Mouse (Mus musculus) CH12.LX (cell line): ENCODE data around the gene Rbpms2. TPM values are rescaled to one million over a fixed set of nuclear protein-coding genes. Genes with fewer than 3 reads are reported as not detected.

ENCODE experiments used
- DNase-seq: peaks from one replicate; pipeline ENCODE4 v3.0.0-alpha.2; 2013; ENCODE audit errors: extremely low read depth
- H3K27ac ChIP-seq: 2 replicates; pipeline ENCODE4 v1.5.1; 2012; ENCODE audit warnings: low read depth, mild to moderate bottlenecking, control low read depth, moderate library complexity; ENCODE audit not compliant: insufficient read depth
- H3K27me3 ChIP-seq: replicated peaks from 2 replicates; pipeline ENCODE3; 2012; ENCODE audit warnings: inconsistent platforms
- H3K36me3 ChIP-seq, 2 experiments: replicated peaks in 1 of 2; 2 replicates each; pipeline versions ENCODE3 to v1.6.1; 2012; ENCODE audit warnings: inconsistent platforms in 1 of 2, low read length in 1 of 2, mild to moderate bottlenecking in 1 of 2, mixed read lengths in 1 of 2, moderate library complexity in 1 of 2; ENCODE audit not compliant: control insufficient read depth in 1 of 2, insufficient read depth in 1 of 2
- H3K4me1 ChIP-seq, 2 experiments: 2 replicates each; pipeline ENCODE4 v1.6.1; 2012; ENCODE audit warnings: inconsistent platforms in 1 of 2, moderate library complexity in 1 of 2; ENCODE audit not compliant: insufficient read depth in 2 of 2, control insufficient read depth in 1 of 2
- H3K4me2 ChIP-seq: 2 replicates; pipeline ENCODE4 v1.6.1; 2012; ENCODE audit warnings: low read depth, mild to moderate bottlenecking, control low read depth; ENCODE audit not compliant: poor library complexity, insufficient read depth, severe bottlenecking
- H3K4me3 ChIP-seq, 3 experiments: fragments of 150-350 bp in 1 of 3; sonication (generic) in 1 of 3; replicated peaks in 1 of 3; 2 replicates each; pipeline versions ENCODE3 to v1.5.1; 2011 to 2012; ENCODE audit warnings: low read depth in 2 of 3, low read length in 2 of 3, mild to moderate bottlenecking in 2 of 3, moderate library complexity in 2 of 3, control low read depth in 1 of 3, improper control_type of control experiment in 1 of 3, inconsistent platforms in 1 of 3, mixed read lengths in 1 of 3; ENCODE audit not compliant: poor library complexity in 1 of 3
- H3K79me2 ChIP-seq: replicated peaks from 2 replicates; pipeline ENCODE4 v1.6.1; 2012; ENCODE audit warnings: mild to moderate bottlenecking, moderate library complexity; ENCODE audit not compliant: control insufficient read depth, poor library complexity, insufficient read depth, severe bottlenecking; ENCODE audit errors: extremely low read depth
- H3K9ac ChIP-seq: 2 replicates; pipeline ENCODE4 v1.6.1; 2012; ENCODE audit warnings: low read depth, mild to moderate bottlenecking, control low read depth, moderate library complexity; ENCODE audit not compliant: insufficient read depth
- H3K9me3 ChIP-seq: replicated peaks from 2 replicates; pipeline ENCODE3; 2012; ENCODE audit warnings: low read length, inconsistent platforms, mixed read lengths
- BHLHE40 ChIP-seq: IDR thresholded peaks from 2 replicates; pipeline ENCODE4 v1.6.1; 2011; ENCODE audit warnings: mild to moderate bottlenecking, low read depth, low read length, improper control_type of control experiment
- CHD1 ChIP-seq: IDR thresholded peaks from 2 replicates; pipeline ENCODE4 v1.6.1; 2012; ENCODE audit warnings: low read depth, low read length, improper control_type of control experiment, inconsistent platforms
- CHD2 ChIP-seq: IDR thresholded peaks from 2 replicates; pipeline ENCODE4 v1.6.1; 2011; ENCODE audit warnings: low read length, improper control_type of control experiment
- CTCF ChIP-seq, 2 experiments: IDR thresholded peaks in 1 of 2; conservative IDR thresholded peaks in 1 of 2; 2 replicates each; pipeline ENCODE4 v1.5.1; 2011 to 2012; ENCODE audit warnings: low read depth in 2 of 2, low read length in 2 of 2, improper control_type of control experiment in 1 of 2, inconsistent platforms in 1 of 2, mild to moderate bottlenecking in 1 of 2, moderate library complexity in 1 of 2
- E2F4 ChIP-seq: IDR thresholded peaks from 2 replicates; pipeline ENCODE4 v1.6.1; 2011; ENCODE audit warnings: low read depth, low read length, improper control_type of control experiment; ENCODE audit not compliant: insufficient replicate concordance
- ELF1 ChIP-seq: IDR thresholded peaks from 2 replicates; pipeline ENCODE4 v1.6.1; 2014; ENCODE audit warnings: low read depth, mild to moderate bottlenecking, inconsistent platforms, low read length, improper control_type of control experiment
- EP300 ChIP-seq: IDR thresholded peaks from 2 replicates; pipeline ENCODE4 v1.6.1; 2011; ENCODE audit warnings: low read length, improper control_type of control experiment
- ETS1 ChIP-seq: conservative IDR thresholded peaks from 2 replicates; pipeline ENCODE4 v1.6.1; 2012; ENCODE audit warnings: low read depth, mild to moderate bottlenecking, inconsistent platforms, low read length, improper control_type of control experiment, moderate library complexity
- GABPA ChIP-seq: IDR thresholded peaks from 2 replicates; pipeline ENCODE4 v1.6.1; 2012; ENCODE audit warnings: low read depth, low read length, improper control_type of control experiment, inconsistent platforms; ENCODE audit not compliant: insufficient replicate concordance
- JUN ChIP-seq: IDR thresholded peaks from 2 replicates; pipeline ENCODE4 v1.6.1; 2011; ENCODE audit warnings: low read depth, mild to moderate bottlenecking, low read length, improper control_type of control experiment, moderate library complexity; ENCODE audit not compliant: insufficient read depth
- MAFK ChIP-seq: IDR thresholded peaks from 2 replicates; pipeline ENCODE4 v1.6.1; 2011; ENCODE audit warnings: low read length, improper control_type of control experiment; ENCODE audit not compliant: insufficient replicate concordance
- MXI1 ChIP-seq: IDR thresholded peaks from 2 replicates; pipeline ENCODE4 v1.6.1; 2011; ENCODE audit warnings: mild to moderate bottlenecking, low read depth, low read length, improper control_type of control experiment
- NELFE ChIP-seq: IDR thresholded peaks from 2 replicates; pipeline ENCODE4 v1.6.1; 2011; ENCODE audit warnings: low read depth, low read length, improper control_type of control experiment
- NRF1 ChIP-seq: IDR thresholded peaks from 2 replicates; pipeline ENCODE4 v1.6.1; 2014; ENCODE audit warnings: low read depth, mild to moderate bottlenecking, inconsistent platforms, low read length, improper control_type of control experiment, moderate library complexity
- POLR2A ChIP-seq: IDR thresholded peaks from 2 replicates; pipeline ENCODE4 v1.6.1; 2011; ENCODE audit warnings: low read depth, mild to moderate bottlenecking, improper control_type of control experiment, low read length
- POLR2AphosphoS2 ChIP-seq: IDR thresholded peaks from 2 replicates; pipeline ENCODE4 v1.6.1; 2011; ENCODE audit warnings: low read depth, low read length, improper control_type of control experiment
- RCOR1 ChIP-seq: conservative IDR thresholded peaks from 2 replicates; pipeline ENCODE4 v1.6.1; 2012; ENCODE audit warnings: low read depth, mild to moderate bottlenecking, inconsistent platforms, low read length, improper control_type of control experiment
- SIN3A ChIP-seq: IDR thresholded peaks from 2 replicates; pipeline ENCODE4 v1.6.1; 2012; ENCODE audit warnings: low read length, improper control_type of control experiment, inconsistent platforms
- TCF12 ChIP-seq: IDR thresholded peaks from 2 replicates; pipeline ENCODE4 v1.6.1; 2014; ENCODE audit warnings: low read depth, mild to moderate bottlenecking, inconsistent platforms, low read length, improper control_type of control experiment
- USF2 ChIP-seq: conservative IDR thresholded peaks from 2 replicates; pipeline ENCODE4 v1.6.1; 2011; ENCODE audit warnings: low read depth, low read length, improper control_type of control experiment
- ZC3H11A ChIP-seq: IDR thresholded peaks from 2 replicates; pipeline ENCODE4 v1.6.1; 2012; ENCODE audit warnings: low read depth, mild to moderate bottlenecking, inconsistent platforms, low read length, improper control_type of control experiment
- ZNF384 ChIP-seq: IDR thresholded peaks from 2 replicates; pipeline ENCODE4 v1.6.1; 2012; ENCODE audit warnings: low read depth, low read length, improper control_type of control experiment, inconsistent platforms
- dilution Hi-C: fragments of 300-500 bp; cut with MboI; formaldehyde crosslinking; loops from 2 replicates; pipeline ENCODE4 v1.14.3; 2020; ENCODE audit warnings: low sequenced_read_pairs; ENCODE audit not compliant: extremely low pct_unique_long_range_greater_than_20kb, extremely low pct_ligation_motif_present
- in situ Hi-C: fragments of 300-500 bp; cut with MboI; formaldehyde crosslinking; loops from 3 replicates; pipeline ENCODE4 v1.14.3; 2019; ENCODE audit warnings: low sequenced_read_pairs, low pct_ligation_motif_present, low pct_unique_long_range_greater_than_20kb, mixed read lengths
- polyA plus RNA-seq: library from polyadenylated mRNA; unstranded; fragments of >175 nt; gene quantifications from 2 replicates; pipeline ENCODE4 v1.2.1, GENCODE M21; 2012; ENCODE audit warnings: low read depth; ENCODE audit not compliant: insufficient read length
- total RNA-seq, 2 experiments: library from RNA; depleted of rRNA; stranded (reverse); fragments of 300-350 nt in 1 of 2; fragments of >200 nt in 1 of 2; gene quantifications; 2 replicates each; pipeline ENCODE4 v1.2.3; 2012 to 2014

Rbpms2 gene
- total and polyA plus RNA-seq, 3 experiments: 0.13 to 0.34 TPM; not detected in 1

GRCm38 (mm10) chr9:65703241-65703640 is 73.8 kb downstream of the Rbpms2 start:
- TF ChIP-seq CHD2 (no peak), POLR2AphosphoS2 (no peak), TCF12 (no peak), ETS1 (no peak), GABPA (no peak), JUN (no peak), ZC3H11A (no peak), ZNF384 (no peak)
- in situ Hi-C loops (no loop called here), dilution Hi-C loops (no loop called here)
- DNase-seq: no peak
- Histone ChIP-seq H3K4me3 (no peak overlapping the region), H3K4me2 (no peak overlapping the region), H3K27ac (no peak overlapping the region), H3K9me3 (no peaks in the 10 kb centered on the region), H3K36me3 (peaks cover 35 to 78% of the 10 kb centered on the region in 2 experiments), H3K9ac (no peak overlapping the region), H3K27me3 (no peaks in the 10 kb centered on the region), H3K4me1 (peaks cover 0 to 19% of the 10 kb centered on the region in 2 experiments; a peak in 2 of 4 replicates), H3K79me2 (no peaks in the 10 kb centered on the region)

DNA sequence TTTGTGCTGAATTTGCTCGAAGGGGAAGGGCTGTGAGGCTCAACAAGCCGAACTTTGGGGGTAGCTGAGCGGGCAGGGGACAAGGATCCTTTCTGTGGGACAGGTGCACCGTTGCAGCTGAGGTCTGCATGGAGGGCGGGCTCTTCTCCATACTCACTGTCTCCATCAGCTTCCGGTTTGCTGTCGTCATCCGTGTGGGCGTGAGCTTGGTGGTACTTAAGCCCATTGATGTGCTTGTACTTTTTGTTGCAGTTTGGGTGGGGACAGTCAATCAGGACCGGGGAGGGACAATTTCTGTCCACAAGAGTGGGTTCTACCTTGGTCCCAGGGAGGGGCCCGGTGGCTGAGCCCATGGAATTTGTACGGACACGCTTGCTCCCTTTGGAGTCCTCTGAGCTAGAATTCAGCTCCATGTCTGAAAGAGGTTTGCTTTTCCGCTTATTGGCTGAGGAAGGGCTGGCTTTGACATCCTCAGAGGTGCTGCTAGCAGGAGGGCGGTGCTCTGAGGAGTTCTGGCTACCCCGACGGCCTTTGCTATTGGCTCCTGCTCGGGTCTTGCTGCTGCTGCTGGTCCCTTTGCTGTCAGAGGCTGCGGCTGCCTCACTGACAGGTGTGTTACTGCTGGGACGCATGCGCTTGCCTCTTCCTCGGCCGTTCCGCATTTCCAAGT is 74.6 kb downstream of the Rbpms2 start:
- Histone ChIP-seq H3K4me3 (no peak overlapping the region), H3K27ac (no peak overlapping the region), H3K4me1 (peaks cover 0 to 23% of the 10 kb centered on the region in 2 experiments; a peak in 2 of 4 replicates), H3K9me3 (no peaks in the 10 kb centered on the region), H3K36me3 (peaks cover 34 to 71% of the 10 kb centered on the region in 2 experiments), H3K4me2 (no peak overlapping the region), H3K9ac (no peak overlapping the region), H3K27me3 (no peaks in the 10 kb centered on the region), H3K79me2 (no peaks in the 10 kb centered on the region)
- TF ChIP-seq EP300 (no peak), SIN3A (no peak), JUN (no peak), USF2 (no peak), CHD1 (no peak), MXI1 (no peak), NRF1 (no peak), CTCF (conservative IDR thresholded peaks at IDR 0.05 in 1 of 2, IDR thresholded peaks at IDR 0.05 in 1 of 2; ENCODE audit: low read depth in 2 of 2, low read length in 2 of 2) (no peak), ETS1 (no peak), ELF1 (no peak), RCOR1 (no peak), MAFK (no peak), E2F4 (no peak), NELFE (no peak), GABPA (no peak), POLR2A (no peak), BHLHE40 (no peak)
- dilution Hi-C loops: no loop called here
- in situ Hi-C loops: no loop called here
- no peak for DNase-seq

Other genes starting within 250 kb of the Rbpms2 start
- not detected in 2 replicates for gene Kbtbd13, start 238.0 kb upstream of the Rbpms2 start, total RNA-seq (2012; rRNA removed)
- gene Kbtbd13, start 238.0 kb upstream of the Rbpms2 start, total RNA-seq (2014; rRNA removed): not detected in 2 replicates
- not detected in 2 replicates for gene Kbtbd13, start 238.0 kb upstream of the Rbpms2 start, polyA plus RNA-seq
- gene Rasl12, start 231.1 kb upstream of the Rbpms2 start, total RNA-seq (2012; rRNA removed): 0.08 and 0.13 TPM in 2 replicates
- 0.09 TPM in 1 of 2 replicates, not detected in the other for gene Rasl12, start 231.1 kb upstream of the Rbpms2 start, total RNA-seq (2014; rRNA removed)
- gene Rasl12, start 231.1 kb upstream of the Rbpms2 start, polyA plus RNA-seq: not detected in 2 replicates
- not detected in 2 replicates for gene Slc51b, start 206.7 kb upstream of the Rbpms2 start, total RNA-seq (2012; rRNA removed)
- gene Slc51b, start 206.7 kb upstream of the Rbpms2 start, total RNA-seq (2014; rRNA removed): not detected in 2 replicates
- gene Slc51b, start 206.7 kb upstream of the Rbpms2 start, polyA plus RNA-seq: not detected in 2 replicates
- gene Mtfmt, start 193.9 kb upstream of the Rbpms2 start, total RNA-seq (2012; rRNA removed): 18.1 and 21.3 TPM in 2 replicates
- gene Mtfmt, start 193.9 kb upstream of the Rbpms2 start, total RNA-seq (2014; rRNA removed): 23.9 and 26.3 TPM in 2 replicates
- gene Mtfmt, start 193.9 kb upstream of the Rbpms2 start, polyA plus RNA-seq: 26.2 and 26.3 TPM in 2 replicates
- gene Spg21, start 168.7 kb upstream of the Rbpms2 start, total RNA-seq (2012; rRNA removed): 40.4 and 43.2 TPM in 2 replicates
- gene Spg21, start 168.7 kb upstream of the Rbpms2 start, total RNA-seq (2014; rRNA removed): 131 and 136 TPM in 2 replicates
- gene Spg21, start 168.7 kb upstream of the Rbpms2 start, polyA plus RNA-seq: 43.4 and 48.9 TPM in 2 replicates
- not detected in 2 replicates for gene Ankdd1a, start 109.5 kb upstream of the Rbpms2 start, total RNA-seq (2012; rRNA removed)
- gene Ankdd1a, start 109.5 kb upstream of the Rbpms2 start, total RNA-seq (2014; rRNA removed): not detected in 2 replicates
- gene Ankdd1a, start 109.5 kb upstream of the Rbpms2 start, polyA plus RNA-seq: not detected in 2 replicates
- gene Plekho2, start 49.6 kb upstream of the Rbpms2 start, total RNA-seq (2012; rRNA removed): 13.9 and 16.8 TPM in 2 replicates
- 7.2 and 7.9 TPM in 2 replicates for gene Plekho2, start 49.6 kb upstream of the Rbpms2 start, total RNA-seq (2014; rRNA removed)
- 33.8 and 37.1 TPM in 2 replicates for gene Plekho2, start 49.6 kb upstream of the Rbpms2 start, polyA plus RNA-seq
- gene Pif1, start 42.5 kb upstream of the Rbpms2 start, total RNA-seq (2012; rRNA removed): 12.2 and 15.7 TPM in 2 replicates
- gene Pif1, start 42.5 kb upstream of the Rbpms2 start, total RNA-seq (2014; rRNA removed): 11.2 and 13.3 TPM in 2 replicates
- 12.3 and 14.5 TPM in 2 replicates for gene Pif1, start 42.5 kb upstream of the Rbpms2 start, polyA plus RNA-seq
- gene Oaz2, start 38.4 kb downstream of the Rbpms2 start, total RNA-seq (2012; rRNA removed): 30.2 and 30.9 TPM in 2 replicates
- 35.3 and 38.9 TPM in 2 replicates for gene Oaz2, start 38.4 kb downstream of the Rbpms2 start, total RNA-seq (2014; rRNA removed)
- gene Oaz2, start 38.4 kb downstream of the Rbpms2 start, polyA plus RNA-seq: 55.7 and 61.4 TPM in 2 replicates
- 3.2 and 3.5 TPM in 2 replicates for gene Zfp609, start 197.9 kb downstream of the Rbpms2 start, total RNA-seq (2012; rRNA removed)
- 1.2 and 1.5 TPM in 2 replicates for gene Zfp609, start 197.9 kb downstream of the Rbpms2 start, total RNA-seq (2014; rRNA removed)
- 14.6 and 15.4 TPM in 2 replicates for gene Zfp609, start 197.9 kb downstream of the Rbpms2 start, polyA plus RNA-seq